Mouse (Mus musculus): ENCODE data around the gene Ephb2. TPM values are rescaled to one million over a fixed set of nuclear protein-coding genes. Genes with fewer than 3 reads are reported as not detected.

Gene Ephb2
- total RNA-seq, 4 experiments from 2014 or later = 20.6 to 36.8 (median 29.4) TPM

- DNase-seq = no peak
Observed at GRCm38 (mm10) chr4:136731008-136731609, 104.7 kb downstream of the Ephb2 start.

GRCm38 (mm10) chr4:136730501-136730900, 105.3 kb downstream of the Ephb2 start:
- no peak for DNase-seq

GRCm38 (mm10) chr4:136729574-136729973, 106.2 kb downstream of the Ephb2 start:
- no peak for DNase-seq

- DNase-seq = no peak
Observed at GRCm38 (mm10) chr4:136726941-136727340, 108.8 kb downstream of the Ephb2 start.

- no peak for DNase-seq
Observed at GRCm38 (mm10) chr4:136724731-136725130, 111.1 kb downstream of the Ephb2 start.

GRCm38 (mm10) chr4:136722361-136723082, 113.3 kb downstream of the Ephb2 start:
- DNase-seq = peak; percentile 50

- no peak for DNase-seq
Observed at GRCm38 (mm10) chr4:136721937-136722336, 113.9 kb downstream of the Ephb2 start.

DNA sequence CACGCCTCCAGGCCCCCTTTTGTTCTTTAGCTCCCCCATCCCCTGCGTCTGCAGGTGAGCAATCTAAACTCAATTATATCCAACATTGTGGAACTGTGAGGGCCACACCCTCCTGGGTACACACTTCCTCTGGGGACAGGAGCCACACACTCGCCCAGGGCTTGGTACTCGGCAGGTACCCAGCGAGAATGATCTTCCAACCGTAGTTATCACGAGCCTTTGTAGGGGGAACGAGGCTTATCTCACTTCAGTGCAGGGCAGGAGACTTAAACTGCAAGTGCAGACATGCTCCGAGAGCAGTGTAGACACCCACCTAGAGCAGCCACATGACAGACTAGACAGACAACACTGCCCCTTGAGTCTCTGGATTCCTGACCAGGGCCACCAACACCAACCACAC, 115.8 kb downstream of the Ephb2 start:
- DNase-seq = no peak

GRCm38 (mm10) chr4:136718193-136718986, 117.4 kb downstream of the Ephb2 start:
- DNase-seq = no peak

GRCm38 (mm10) chr4:136716561-136716972, 119.2 kb downstream of the Ephb2 start:
- no peak for DNase-seq

DNA sequence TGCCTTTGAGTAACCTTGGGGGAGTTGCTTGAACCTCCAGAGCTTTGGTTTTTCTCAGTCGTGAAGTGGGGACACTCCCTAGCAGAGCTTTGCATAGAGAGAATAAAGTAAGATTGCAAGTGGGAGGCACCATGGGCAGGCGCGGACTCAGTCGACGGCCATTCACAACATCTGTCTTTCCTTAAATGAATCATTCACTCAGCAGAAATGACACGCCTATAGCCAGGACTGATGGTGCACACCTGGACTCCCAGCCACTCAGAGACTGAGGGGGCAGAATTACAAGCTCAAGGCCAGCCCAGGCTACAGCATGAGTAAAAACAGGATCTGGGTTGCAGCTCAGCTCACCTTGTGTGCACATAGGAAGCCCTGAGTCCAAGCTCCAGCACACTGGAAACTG, 121.3 kb downstream of the Ephb2 start:
- DNase-seq = no peak

DNA sequence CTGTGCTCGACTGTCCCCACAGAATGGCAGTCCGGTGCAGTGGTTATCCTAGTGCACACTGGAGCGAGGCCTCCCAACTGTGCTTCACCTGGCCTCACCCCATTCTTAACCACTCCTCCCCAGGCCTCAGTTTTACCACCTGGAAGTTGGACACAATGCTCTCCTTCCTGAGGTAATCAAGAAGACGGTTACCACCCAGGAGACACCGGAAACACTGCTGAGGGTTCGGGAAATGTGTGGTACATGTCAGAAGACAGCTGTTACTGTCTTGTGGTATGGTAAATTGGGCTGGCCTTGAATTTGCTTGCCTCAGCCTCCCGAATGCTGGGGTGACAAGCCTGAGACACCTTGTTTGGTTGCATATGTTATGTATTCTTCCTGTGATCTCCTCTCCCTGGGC, 121.9 kb downstream of the Ephb2 start:
- no peak for DNase-seq

- no peak for DNase-seq
Observed at GRCm38 (mm10) chr4:136713431-136713830, 122.4 kb downstream of the Ephb2 start.

GRCm38 (mm10) chr4:136711985-136712768, 123.6 kb downstream of the Ephb2 start:
- DNase-seq = no peak

DNA sequence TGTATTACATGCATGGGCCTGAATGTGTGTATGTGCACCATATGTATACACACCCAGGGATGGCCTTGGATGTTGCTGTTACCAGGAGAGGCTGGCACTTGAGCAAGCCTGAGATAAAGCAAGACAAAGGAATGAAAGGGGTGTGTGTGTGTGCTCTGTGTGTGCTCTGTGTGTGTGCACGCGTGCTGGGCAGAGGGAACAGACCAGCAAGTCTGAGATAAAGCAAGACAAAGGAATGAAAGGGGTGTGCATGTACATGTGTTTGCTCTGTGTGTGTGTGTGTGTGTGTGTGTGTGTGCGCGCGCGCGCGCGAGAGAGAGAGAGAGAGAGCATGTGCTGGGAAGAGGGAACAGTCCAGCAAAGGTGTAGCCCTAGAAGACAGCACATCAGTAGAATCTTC, 125.4 kb downstream of the Ephb2 start:
- no peak for DNase-seq

- peak; percentile 53 for DNase-seq
Observed at GRCm38 (mm10) chr4:136708956-136709355, 126.8 kb downstream of the Ephb2 start.

DNA sequence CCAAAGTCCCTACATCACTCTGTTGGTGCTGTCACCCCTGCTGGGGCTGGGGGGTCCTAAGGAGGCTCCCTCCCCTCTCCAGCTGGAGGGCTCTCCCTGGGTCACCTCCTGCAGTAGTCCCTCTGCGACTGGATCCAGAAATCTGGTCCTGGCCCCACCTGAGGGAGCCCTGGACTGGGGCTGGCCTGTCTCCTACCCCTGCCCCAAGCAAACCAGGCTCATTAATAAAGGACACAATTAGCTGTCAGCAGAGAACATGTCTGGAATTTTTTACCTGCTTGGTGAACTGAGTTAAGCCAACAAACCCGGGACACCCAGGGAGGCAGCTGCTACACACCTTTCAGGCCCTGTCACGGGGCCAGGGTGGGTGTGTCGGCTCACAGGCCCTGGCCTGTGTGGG, 129.1 kb downstream of the Ephb2 start:
- DNase-seq = no peak

DNA sequence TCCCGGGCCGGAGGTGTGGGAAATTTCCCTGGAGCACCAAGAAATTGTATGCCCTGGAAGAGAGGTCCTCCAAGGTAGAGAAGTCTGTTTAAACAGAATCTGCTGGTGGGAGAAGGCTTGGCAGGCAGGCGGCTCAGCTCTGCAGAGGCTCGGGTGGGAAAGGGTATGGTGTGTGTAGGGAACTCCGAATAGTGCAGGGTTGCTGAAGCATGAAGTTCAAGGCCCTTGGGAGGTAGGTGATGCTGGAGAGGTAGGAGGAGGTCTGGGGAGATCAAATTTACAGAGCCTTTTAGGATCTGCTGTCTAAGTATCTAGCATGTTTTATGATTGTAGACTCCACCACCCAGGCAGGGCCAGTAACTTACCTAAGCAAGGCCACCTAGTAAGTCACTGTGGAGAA, 130.7 kb downstream of the Ephb2 start:
- no peak for DNase-seq

DNA sequence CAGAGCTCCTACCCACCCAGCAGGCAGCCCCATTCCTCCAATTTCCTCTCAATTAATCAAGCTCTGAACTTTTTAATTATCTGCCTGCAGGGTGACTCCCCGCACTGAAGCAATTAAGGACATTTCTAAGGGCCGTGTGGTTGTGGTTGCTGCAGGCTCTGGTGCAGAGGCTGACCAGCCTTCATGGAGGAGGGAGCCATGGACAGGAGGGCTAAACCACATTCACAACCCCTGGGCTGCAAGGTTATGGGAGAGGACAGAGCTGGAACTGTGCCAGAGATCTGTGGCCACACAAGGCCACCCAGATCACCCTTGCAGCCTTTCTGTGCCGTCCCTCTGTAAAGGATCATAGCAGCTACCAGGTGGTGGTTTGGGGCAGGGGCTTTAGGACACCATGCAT, 131.2 kb downstream of the Ephb2 start:
- peak; percentile 67 for DNase-seq

GRCm38 (mm10) chr4:136703351-136703750, 132.4 kb downstream of the Ephb2 start:
- DNase-seq = no peak

DNA sequence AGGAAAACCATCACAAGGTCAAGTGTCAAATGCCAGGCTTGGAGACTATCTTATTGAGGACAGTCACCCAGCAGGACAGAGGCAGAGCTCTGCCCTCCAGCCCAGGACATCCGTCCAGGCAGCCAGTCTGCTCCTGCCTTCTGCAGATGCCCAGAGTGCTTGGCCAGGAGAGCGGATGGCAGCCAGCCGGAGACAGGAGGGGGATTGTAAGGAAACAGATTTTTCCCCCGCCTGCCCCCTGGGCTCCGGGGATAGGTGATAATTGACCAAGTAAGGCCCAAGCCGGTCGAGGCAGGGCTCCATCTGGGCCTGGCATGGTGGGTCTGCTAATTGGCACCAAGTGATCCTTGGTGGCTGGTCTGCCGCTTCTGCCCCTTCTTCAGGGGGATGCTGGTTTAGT, 133.3 kb downstream of the Ephb2 start:
- DNase-seq = no peak

- no peak for DNase-seq
Observed at GRCm38 (mm10) chr4:136701236-136701635, 134.6 kb downstream of the Ephb2 start.

DNA sequence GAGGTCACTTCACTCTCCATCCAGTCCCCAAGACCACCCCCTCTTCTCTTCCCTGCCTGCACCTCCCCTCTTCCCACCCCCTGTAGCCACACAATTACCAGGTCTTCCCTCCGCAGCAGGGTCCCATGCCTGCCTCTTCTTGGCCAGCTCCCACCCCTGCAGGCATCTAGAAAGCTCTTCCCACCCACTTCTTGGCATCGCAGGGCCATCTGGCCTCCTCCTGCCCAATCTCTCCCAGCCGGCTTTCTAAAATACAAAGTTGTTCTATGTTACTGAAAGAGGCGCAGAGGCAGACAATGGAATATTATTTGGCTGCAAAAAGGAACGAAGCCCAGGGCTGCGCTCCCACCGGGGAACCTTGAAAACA, 136.7 kb downstream of the Ephb2 start:
- no peak for DNase-seq

Data from adrenal gland, adult 8-10 months (tissue).